ENCODE assay signal across 8 mouse cellular contexts in the genomic region with DNA sequence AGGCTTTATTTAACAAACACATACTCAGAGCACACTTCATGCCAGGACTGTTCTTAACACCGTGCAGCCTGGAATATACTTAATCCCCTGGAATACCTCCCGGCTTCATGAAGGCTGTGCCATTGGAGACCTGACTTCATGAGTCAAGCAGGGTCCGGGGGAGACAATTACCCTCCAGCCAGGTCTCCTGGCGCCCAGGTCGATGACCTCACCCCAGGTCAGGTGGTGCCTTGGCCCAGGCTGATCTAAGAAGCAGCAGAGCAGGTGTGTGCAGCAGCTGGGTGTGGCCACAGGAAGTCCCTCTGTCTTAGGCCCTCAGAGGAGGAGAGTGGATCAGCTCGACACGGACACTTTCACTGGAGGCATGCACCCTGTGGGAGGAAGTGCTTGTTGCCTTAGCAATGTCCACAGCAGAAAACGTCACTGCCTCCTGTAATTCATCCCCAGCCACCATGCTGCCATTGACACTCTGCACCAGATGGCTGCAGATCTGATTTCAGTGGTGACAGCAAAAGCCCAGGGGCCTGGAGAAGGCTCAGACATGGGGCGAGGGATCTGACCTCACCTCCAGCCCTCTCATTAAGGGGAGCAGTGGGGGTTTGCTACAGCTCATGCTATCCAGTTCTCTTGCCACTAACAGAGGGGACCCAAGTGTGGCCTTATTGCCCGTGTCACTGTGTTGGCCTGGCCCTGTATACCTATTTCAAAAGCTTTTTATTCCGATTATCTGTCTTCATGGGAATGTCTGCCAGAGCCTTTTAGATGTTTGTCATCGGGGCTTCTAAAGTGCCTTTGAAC.
DNase-seq lines count a peak whose midpoint lies in the region; ATAC-seq and TF ChIP-seq lines count a peak whose summit lies in the region.

No protein-coding gene starts in this region.

- H3K4me1 ChIP-seq in forebrain, postnatal 0 days (ENCODE audit: insufficient read depth): no peaks in the 10 kb centered on the region; the same call in 1 of the 2 replicates
- peaks cover 20% of the 10 kb centered on the region for H3K4me1 ChIP-seq in limb, embryonic 13.5 days

- no peak overlapping the region for H3K4me3 ChIP-seq in forebrain, postnatal 0 days (ENCODE audit: low read depth, low read length)
- H3K4me3 ChIP-seq in limb, embryonic 13.5 days: no peak overlapping the region

- no peaks in the 10 kb centered on the region for H3K9me3 ChIP-seq in forebrain, postnatal 0 days (ENCODE audit: low read length)
- no peaks in the 10 kb centered on the region for H3K9me3 ChIP-seq in limb, embryonic 13.5 days

- no peak overlapping the region for H3K9ac ChIP-seq in forebrain, postnatal 0 days
- H3K9ac ChIP-seq in limb, embryonic 13.5 days: no peak overlapping the region

- TF ChIP-seq CTCF in forebrain, postnatal 0 days (IDR thresholded peaks at IDR 0.05; ENCODE audit: low read depth): no peak

- no peak overlapping the region for H3K27ac ChIP-seq in forebrain, postnatal 0 days (ENCODE audit: low read depth, low read length)
- H3K27ac ChIP-seq in limb, embryonic 13.5 days: no peak overlapping the region; the same call in 1 of the 2 replicates

- no peak overlapping the region for H3K4me2 ChIP-seq in forebrain, postnatal 0 days (ENCODE audit: low read depth)
- H3K4me2 ChIP-seq in limb, embryonic 13.5 days (replicated peaks): no peak overlapping the region

- DNase-seq in layer of hippocampus, adult 9-11 months: peak; percentile 11
- no peak for DNase-seq in layer of hippocampus, adult 11-12 months (ENCODE audit: low spot score)
- DNase-seq in forebrain, postnatal 0 days: no peak
- DNase-seq in retina, embryonic 14.5 days (ENCODE audit: low spot score): peak; percentile 26
- DNase-seq in adrenal gland, adult (ENCODE audit: inconsistent age in 2 of 2, low spot score in 1 of 2): no peak
- DNase-seq in right cerebral cortex, adult 2 months (ENCODE audit: low spot score in 2 of 2): no peak

- ATAC-seq in forebrain, postnatal 0 days: peak; percentile 70
- peak; percentile 66 for ATAC-seq in limb, embryonic 13.5 days (ENCODE audit: low FRiP score, low read depth)
- no peak for ATAC-seq in inflammation-experienced regulatory T-cells, adult 6 months

- no peaks in the 10 kb centered on the region for H3K27me3 ChIP-seq in forebrain, postnatal 0 days (ENCODE audit: insufficient read depth, low read length)
- peaks cover 45% of the 10 kb centered on the region for H3K27me3 ChIP-seq in limb, embryonic 13.5 days

- H3K36me3 ChIP-seq in forebrain, postnatal 0 days (ENCODE audit: insufficient read depth): no peaks in the 10 kb centered on the region
- H3K36me3 ChIP-seq in limb, embryonic 13.5 days: no peaks in the 10 kb centered on the region

- WGBS in forebrain, postnatal 0 days: 54% methylated on average over 12 of the region's 12 CpGs
- WGBS in limb, embryonic 13.5 days: 30% methylated on average over 12 of the region's 12 CpGs

Comparison
In these comparisons a context has a peak if more than half of its experiments do, and no peak if none do; other contexts are left out.
1. DNase-seq: peak in layer of hippocampus, adult 9-11 months (single experiment) and retina, embryonic 14.5 days (single experiment); none in layer of hippocampus, adult 11-12 months (single experiment), forebrain, postnatal 0 days (single experiment), adrenal gland, adult (0 of 2) and right cerebral cortex, adult 2 months (0 of 2).